Mouse (Mus musculus) liver, embryonic 14.5 days (tissue): ENCODE results near the gene Med29. TPM values are rescaled to one million over a fixed set of nuclear protein-coding genes. Genes with fewer than 3 reads are reported as not detected.

Experiments used
- ATAC-seq: fragments of 200-750 bp; cut with Nextera tagmentation; 2 replicates; pipeline ENCODE4 v1.8.0; 2017; ENCODE audit warnings: moderate number of reproducible peaks, mild to moderate bottlenecking, moderate library complexity; ENCODE audit not compliant: insufficient read depth
- DNase-seq, 3 experiments: peaks; one replicate each; pipeline ENCODE4 v3.0.0-alpha.2; 2012 to 2013; ENCODE audit warnings: low read depth in 3 of 3, low spot score in 3 of 3
- H3K27ac ChIP-seq: fragments of 300-500 bp; sonication (generic); 2 replicates; pipeline ENCODE4 v1.5.1; 2014; ENCODE audit warnings: moderate library complexity, mild to moderate bottlenecking, control low read depth, inconsistent platforms
- H3K27me3 ChIP-seq: fragments of 300-500 bp; sonication (generic); 2 replicates; pipeline ENCODE4 v1.6.1; 2014; ENCODE audit warnings: mild to moderate bottlenecking, low read length, moderate library complexity; ENCODE audit not compliant: control insufficient read depth, insufficient read depth
- H3K36me3 ChIP-seq: fragments of 300-500 bp; sonication (generic); replicated peaks from 2 replicates; pipeline ENCODE4 v1.6.1; 2014; ENCODE audit warnings: low read depth; ENCODE audit not compliant: control insufficient read depth, insufficient read depth
- H3K4me1 ChIP-seq, 2 experiments: fragments of 200-500 bp in 1 of 2; fragments of 300-500 bp in 1 of 2; sonication (generic) in 1 of 2; replicated peaks; 2 replicates each; pipeline ENCODE4 v1.6.1; 2012 to 2014; ENCODE audit warnings: antibody characterized with exemption in 1 of 2, inconsistent platforms in 1 of 2, low read length in 1 of 2; ENCODE audit not compliant: control insufficient read depth in 2 of 2, insufficient read depth in 2 of 2
- H3K4me2 ChIP-seq: fragments of 300-500 bp; sonication (generic); 2 replicates; pipeline ENCODE4 v1.6.1; 2014; ENCODE audit warnings: low read depth, mild to moderate bottlenecking, control low read depth, moderate library complexity
- H3K4me3 ChIP-seq, 2 experiments: fragments of 200-500 bp in 1 of 2; fragments of 300-500 bp in 1 of 2; sonication (generic) in 1 of 2; 2 replicates each; pipeline ENCODE4 v1.5.1; 2012 to 2014; ENCODE audit warnings: low read depth in 2 of 2, low read length in 2 of 2, mild to moderate bottlenecking in 2 of 2, control low read depth in 1 of 2, inconsistent platforms in 1 of 2, moderate library complexity in 1 of 2; ENCODE audit not compliant: insufficient read depth in 1 of 2
- H3K9ac ChIP-seq: fragments of 300-500 bp; sonication (generic); replicated peaks from 2 replicates; pipeline ENCODE4 v1.6.1; 2014; ENCODE audit warnings: mild to moderate bottlenecking, control low read depth, moderate library complexity
- H3K9me3 ChIP-seq: fragments of 300-500 bp; sonication (generic); 2 replicates; pipeline ENCODE4 v1.6.1; 2016; ENCODE audit warnings: low read length, mixed read lengths; ENCODE audit not compliant: control insufficient read depth
- CTCF ChIP-seq: IDR thresholded peaks from 2 replicates; pipeline ENCODE4 v1.5.1; 2016; ENCODE audit warnings: antibody characterized with exemption, low read depth, control low read depth
- EP300 ChIP-seq: IDR thresholded peaks from 2 replicates; pipeline ENCODE4 v1.6.1; 2016; ENCODE audit warnings: antibody characterized with exemption, low read depth
- WGBS: fragments of 180-500 bp; shearing (Covaris S2); extraction: QIAGEN DNeasy Blood & Tissue Kit; methylation state at CpG from one replicate; pipeline ENCODE4 v1.1.7; 2014; ENCODE audit not compliant: insufficient replicate concordance; 5-methylcytosine and 5-hydroxymethylcytosine counted together
- polyA plus RNA-seq, 2 experiments: library from polyadenylated mRNA; depleted of rRNA in 1 of 2; stranded (reverse) in 1 of 2; unstranded in 1 of 2; fragments of >200 nt; fragmentation: Nextera tagmentation in 1 of 2; extraction: Ambion mirVana in 1 of 2; gene quantifications; 2 replicates each; pipeline versions ENCODE4 v1.2.1 to v1.2.3; 2012 to 2014

Med29 gene
- polyA plus RNA-seq, 2 experiments, result 21.0 to 27.2 TPM

GRCm38 (mm10) chr7:28368276-28368920, 24.1 kb downstream of the Med29 start:
- ATAC-seq, result no peak
- TF ChIP-seq CTCF (no peak), EP300 (no peak)
- no peaks in the 10 kb centered on the region for H3K9me3 ChIP-seq
- H3K4me1 ChIP-seq, result peaks cover 2 to 8% of the 10 kb centered on the region in 2 experiments; a peak in 3 of 4 replicates
- H3K27me3 ChIP-seq, result peaks cover 12% of the 10 kb centered on the region
- H3K4me3 ChIP-seq, result no peak overlapping the region
- H3K9ac ChIP-seq, result no peak overlapping the region
- H3K36me3 ChIP-seq, result no peaks in the 10 kb centered on the region
- no peak overlapping the region for H3K4me2 ChIP-seq
- no peak for DNase-seq
- WGBS, result 78% methylated on average over 16 of the region's 16 CpGs
- no peak overlapping the region for H3K27ac ChIP-seq

- no peak for TF ChIP-seq CTCF
- TF ChIP-seq EP300, result no peak
- Histone ChIP-seq H3K4me1 (peaks cover 0 to 8% of the 10 kb centered on the region in 2 experiments; a peak in 3 of 4 replicates), H3K36me3 (no peaks in the 10 kb centered on the region), H3K27me3 (peaks cover 12% of the 10 kb centered on the region), H3K27ac (no peak overlapping the region), H3K9me3 (no peaks in the 10 kb centered on the region), H3K4me2 (no peak overlapping the region), H3K4me3 (no peak overlapping the region), H3K9ac (no peak overlapping the region)
- DNase-seq (no peak), ATAC-seq (no peak)
- 79% methylated on average over 16 of the region's 16 CpGs for WGBS
Measured at GRCm38 (mm10) chr7:28367663-28368275, 24.7 kb downstream of the Med29 start.

- H3K27ac ChIP-seq, result no peak overlapping the region
- H3K36me3 ChIP-seq, result no peaks in the 10 kb centered on the region
- ATAC-seq (no peak), DNase-seq (no peak)
- 75% methylated on average over 16 of the region's 16 CpGs for WGBS
- no peaks in the 10 kb centered on the region for H3K27me3 ChIP-seq
- no peak overlapping the region for H3K9ac ChIP-seq
- peaks cover 0 to 8% of the 10 kb centered on the region in 2 experiments; a peak in 2 of 4 replicates for H3K4me1 ChIP-seq
- no peak overlapping the region for H3K4me2 ChIP-seq
- no peak for TF ChIP-seq EP300
- no peak for TF ChIP-seq CTCF
- no peaks in the 10 kb centered on the region for H3K9me3 ChIP-seq
- H3K4me3 ChIP-seq, result no peak overlapping the region
Measured at GRCm38 (mm10) chr7:28362441-28363060, 30.0 kb downstream of the Med29 start.

GRCm38 (mm10) chr7:28361647-28362341, 30.7 kb downstream of the Med29 start:
- Histone ChIP-seq H3K27me3 (no peaks in the 10 kb centered on the region), H3K9ac (no peak overlapping the region), H3K9me3 (no peaks in the 10 kb centered on the region), H3K4me2 (no peak overlapping the region), H3K27ac (no peak overlapping the region), H3K36me3 (no peaks in the 10 kb centered on the region), H3K4me3 (no peak overlapping the region), H3K4me1 (peaks cover 0 to 10% of the 10 kb centered on the region in 2 experiments; a peak in 3 of 4 replicates)
- ATAC-seq, result no peak
- 79% methylated on average over 19 of the region's 20 CpGs for WGBS
- TF ChIP-seq CTCF (no peak), EP300 (no peak)
- no peak for DNase-seq
